Comparison of ENCODE assay signal across 27 mouse cellular contexts in genomic region chr13:85035903-85036302, GRCm38 (mm10).
"Had no signal": no experiment of that assay in that cellular context is flagged by ENCODE, and none has a peak within 500 bp of the region (broad histone marks: within the 10 kb centered on the region; RNA-seq: fewer than 3 reads in every experiment).

No protein-coding gene starts in this region.

- H3K27me3 ChIP-seq: heart, embryonic 12.5 days; hindbrain, embryonic 12.5 days; intestine, embryonic 15.5 days; kidney, embryonic 15.5 days; limb, embryonic 13.5 days; limb, embryonic 15.5 days; liver, embryonic 12.5 days had no signal

- H3K36me3 ChIP-seq: heart, embryonic 10.5 days; heart, embryonic 12.5 days; hindbrain, embryonic 10.5 days; hindbrain, embryonic 12.5 days; intestine, embryonic 15.5 days; kidney, embryonic 15.5 days; limb, embryonic 13.5 days; limb, embryonic 15.5 days; liver, embryonic 12.5 days had no signal

- H3K27ac ChIP-seq: gastrocnemius, adult 2 months; heart, embryonic 10.5 days; hindbrain, embryonic 10.5 days; hindbrain, embryonic 12.5 days; hindbrain, embryonic 14.5 days; intestine, embryonic 15.5 days; kidney, embryonic 15.5 days; kidney, postnatal 0 days; limb, embryonic 13.5 days; limb, embryonic 15.5 days; liver, embryonic 12.5 days had no signal

- H3K4me1 ChIP-seq: heart, embryonic 10.5 days; heart, embryonic 12.5 days; hindbrain, embryonic 10.5 days; hindbrain, embryonic 12.5 days; intestine, embryonic 15.5 days; kidney, embryonic 15.5 days; limb, embryonic 13.5 days; limb, embryonic 15.5 days; liver, embryonic 12.5 days had no signal

- H3K9me3 ChIP-seq: intestine, embryonic 15.5 days; kidney, embryonic 15.5 days; limb, embryonic 13.5 days; limb, embryonic 15.5 days had no signal

- H3K4me3 ChIP-seq: gastrocnemius, adult 2 months; heart, embryonic 10.5 days; heart, embryonic 12.5 days; hindbrain, embryonic 10.5 days; hindbrain, embryonic 12.5 days; intestine, embryonic 15.5 days; kidney, embryonic 15.5 days; limb, embryonic 13.5 days; limb, embryonic 15.5 days; liver, embryonic 12.5 days had no signal

- ATAC-seq: hindbrain, embryonic 16.5 days; inflammation-experienced regulatory T-cells, adult 6 months; intestine, embryonic 15.5 days; intestine, postnatal 0 days; liver, embryonic 12.5 days had no signal

- DNase-seq: gastrocnemius, adult 2 months; gastrocnemius, postnatal 10 days; gastrocnemius, postnatal 25 days; heart, adult 18-20 months; heart, postnatal 10 days; heart, postnatal 4 days; kidney, adult 18-20 months; kidney, adult 8-10 months; kidney, postnatal 14 days; kidney, postnatal 36 days; layer of hippocampus, adult 9-11 months; layer of hippocampus, postnatal 36 days; left cerebral cortex, postnatal 4 days had no signal

- H3K9ac ChIP-seq: heart, embryonic 12.5 days; hindbrain, embryonic 12.5 days; hindbrain, embryonic 14.5 days; intestine, embryonic 15.5 days; kidney, embryonic 15.5 days; limb, embryonic 13.5 days; limb, embryonic 15.5 days; liver, embryonic 12.5 days had no signal
